Mouse (Mus musculus) lung, adult 18-20 months (tissue): Measurements from ENCODE around the gene Csk.

Source experiments
- DNase-seq, 2 experiments: peaks; one replicate each; pipeline ENCODE4 v3.0.0; 2022; ENCODE audit warnings: mixed read lengths in 2 of 2

Csk gene

GRCm38 (mm10) chr9:57656631-57657350, 3.4 kb upstream of the Csk start:
- no peak for DNase-seq

- DNase-seq = peak; percentile 91 to 93
Observed at GRCm38 (mm10) chr9:57655749-57656148, 2.3 kb upstream of the Csk start.

- no peak for DNase-seq
Observed at GRCm38 (mm10) chr9:57654966-57655365, 1.5 kb upstream of the Csk start.

- no peak for DNase-seq
Observed at GRCm38 (mm10) chr9:57652855-57653254, 576 bp downstream of the Csk start.

- no peak for DNase-seq
Observed at GRCm38 (mm10) chr9:57652351-57652750, 1.1 kb downstream of the Csk start.

- no peak for DNase-seq
Observed at GRCm38 (mm10) chr9:57650786-57651311, 2.6 kb downstream of the Csk start.

- DNase-seq = no peak
Observed at GRCm38 (mm10) chr9:57650130-57650785, 3.2 kb downstream of the Csk start.

- no peak for DNase-seq
Observed at GRCm38 (mm10) chr9:57647286-57648108, 5.9 kb downstream of the Csk start.

- peak; percentile 48 to 50 for DNase-seq
Observed at GRCm38 (mm10) chr9:57646551-57647103, 6.8 kb downstream of the Csk start.

GRCm38 (mm10) chr9:57644944-57645893, 8.2 kb downstream of the Csk start:
- peak; percentile 90 to 91 for DNase-seq

- no peak for DNase-seq
Observed at GRCm38 (mm10) chr9:57644442-57644943, 8.9 kb downstream of the Csk start.

- DNase-seq = peak in 1 of 2 experiments; percentile 44
Observed at GRCm38 (mm10) chr9:57643856-57644180, 9.6 kb downstream of the Csk start.

GRCm38 (mm10) chr9:57643169-57643855, 10.1 kb downstream of the Csk start:
- no peak for DNase-seq

GRCm38 (mm10) chr9:57641775-57642550, 11.5 kb downstream of the Csk start:
- DNase-seq = peak in 1 of 2 experiments; percentile 2

GRCm38 (mm10) chr9:57641022-57641421, 12.4 kb downstream of the Csk start:
- peak; percentile 19 to 46 for DNase-seq

GRCm38 (mm10) chr9:57640384-57640783, 13.0 kb downstream of the Csk start:
- peak; percentile 86 to 87 for DNase-seq

GRCm38 (mm10) chr9:57639661-57640328, 13.6 kb downstream of the Csk start:
- DNase-seq = peak in 1 of 2 experiments; percentile 11

- peak; percentile 86 to 90 for DNase-seq
Observed at GRCm38 (mm10) chr9:57638651-57639459, 14.6 kb downstream of the Csk start.
